Mouse (Mus musculus) MEL (cell line): ENCODE results near the gene Chst3. TPM values are rescaled to one million over a fixed set of nuclear protein-coding genes. Genes with fewer than 3 reads are reported as not detected.
"Not testable (repeated sequence)": the region's sequence is repeated elsewhere in the genome, so short reads cannot be mapped to it uniquely, and the experiment has no call there.

Source experiments
- DNase-seq: peaks from one replicate; pipeline ENCODE4 v3.0.0; 2011; ENCODE audit warnings: low read depth, low spot score
- H3K27ac ChIP-seq: 2 replicates; pipeline ENCODE4 v1.5.1; 2012; ENCODE audit warnings: low read depth, mild to moderate bottlenecking, control low read depth, low read length, moderate library complexity; ENCODE audit not compliant: control insufficient read depth
- H3K27me3 ChIP-seq, 2 experiments: fragments of 150-350 bp in 1 of 2; sonication (generic) in 1 of 2; 2 replicates each; pipeline ENCODE4 v1.6.1; 2012; ENCODE audit warnings: low read length in 2 of 2, mild to moderate bottlenecking in 2 of 2, improper control_type of control experiment in 1 of 2, moderate library complexity in 1 of 2; ENCODE audit not compliant: insufficient read depth in 2 of 2, control insufficient read depth in 1 of 2
- H3K36me3 ChIP-seq, 2 experiments: 2 replicates each; pipeline ENCODE4 v1.6.1; 2012 to 2014; ENCODE audit warnings: low read length in 2 of 2, improper control_type of control experiment in 1 of 2, inconsistent platforms in 1 of 2, mild to moderate bottlenecking in 1 of 2; ENCODE audit not compliant: insufficient read depth in 2 of 2, control insufficient read depth in 1 of 2
- H3K4me1 ChIP-seq, 2 experiments: fragments of 150-350 bp in 1 of 2; sonication (generic) in 1 of 2; 2 replicates each; pipeline ENCODE4 v1.6.1; 2012; ENCODE audit warnings: low read length in 2 of 2, improper control_type of control experiment in 1 of 2, mild to moderate bottlenecking in 1 of 2; ENCODE audit not compliant: insufficient read depth in 2 of 2, control insufficient read depth in 1 of 2
- H3K4me3 ChIP-seq, 2 experiments: fragments of 150-350 bp in 1 of 2; sonication (generic) in 1 of 2; 2 replicates each; pipeline ENCODE4 v1.5.1; 2012; ENCODE audit warnings: low read depth in 2 of 2, low read length in 2 of 2, mild to moderate bottlenecking in 2 of 2, moderate library complexity in 2 of 2, control low read depth in 1 of 2, improper control_type of control experiment in 1 of 2; ENCODE audit not compliant: control insufficient read depth in 1 of 2, insufficient read depth in 1 of 2
- H3K79me2 ChIP-seq: 2 replicates; pipeline ENCODE4 v1.6.1; 2012; ENCODE audit warnings: mild to moderate bottlenecking, low read length, moderate library complexity; ENCODE audit not compliant: control insufficient read depth, poor library complexity, insufficient read depth
- H3K9ac ChIP-seq: 2 replicates; pipeline ENCODE4 v1.6.1; 2012; ENCODE audit warnings: low read depth, mild to moderate bottlenecking, control low read depth, low read length, moderate library complexity; ENCODE audit not compliant: control insufficient read depth, poor library complexity, severe bottlenecking
- H3K9me3 ChIP-seq: fragments of 150-350 bp; sonication (generic); replicated peaks from 2 replicates; pipeline ENCODE4 v1.6.1; 2012; ENCODE audit warnings: mild to moderate bottlenecking, low read length, improper control_type of control experiment, moderate library complexity; ENCODE audit not compliant: insufficient read depth
- BHLHE40 ChIP-seq: IDR thresholded peaks from 2 replicates; pipeline ENCODE4 v1.6.1; 2012; ENCODE audit warnings: low read depth, mild to moderate bottlenecking, inconsistent platforms, low read length, improper control_type of control experiment, borderline replicate concordance
- MYC ChIP-seq: IDR thresholded peaks from 2 replicates; pipeline ENCODE4 v1.6.1; 2011; ENCODE audit warnings: low read depth, mild to moderate bottlenecking, low read length, improper control_type of control experiment, moderate library complexity
- POLR2A ChIP-seq, 2 experiments: IDR thresholded peaks; 2 replicates each; pipeline ENCODE4 v1.6.1; 2011 to 2012; ENCODE audit warnings: low read length in 2 of 2, mild to moderate bottlenecking in 2 of 2, control low read depth in 1 of 2, improper control_type of control experiment in 1 of 2, low read depth in 1 of 2, moderate library complexity in 1 of 2; ENCODE audit not compliant: control insufficient read depth in 1 of 2, insufficient read depth in 1 of 2, poor library complexity in 1 of 2
- POLR2AphosphoS5 ChIP-seq: IDR thresholded peaks from 2 replicates; pipeline ENCODE4 v1.6.1; 2012; ENCODE audit warnings: low read depth, borderline replicate concordance, mild to moderate bottlenecking, inconsistent platforms, low read length, moderate library complexity, mixed read lengths
- RCOR1 ChIP-seq: IDR thresholded peaks from 2 replicates; pipeline ENCODE4 v1.6.1; 2012; ENCODE audit warnings: low read depth, mild to moderate bottlenecking, inconsistent platforms, low read length, improper control_type of control experiment
- SIN3A ChIP-seq: IDR thresholded peaks from 2 replicates; pipeline ENCODE4 v1.6.1; 2012; ENCODE audit warnings: low read length, improper control_type of control experiment, inconsistent platforms
- SMC3 ChIP-seq: IDR thresholded peaks from 2 replicates; pipeline ENCODE4 v1.6.1; 2011; ENCODE audit warnings: low read depth, low read length, improper control_type of control experiment
- UBTF ChIP-seq: IDR thresholded peaks from 2 replicates; pipeline ENCODE4 v1.6.1; 2012; ENCODE audit warnings: low read depth, mild to moderate bottlenecking, inconsistent platforms, low read length, improper control_type of control experiment, moderate library complexity, borderline replicate concordance; ENCODE audit not compliant: insufficient read depth
- USF1 ChIP-seq: IDR thresholded peaks from 2 replicates; pipeline ENCODE4 v1.6.1; 2014; ENCODE audit warnings: low read depth, mild to moderate bottlenecking, inconsistent platforms, low read length, improper control_type of control experiment, moderate library complexity
- USF2 ChIP-seq, 2 experiments: IDR thresholded peaks; 2 replicates each; pipeline ENCODE4 v1.6.1; 2011 to 2012; ENCODE audit warnings: improper control_type of control experiment in 2 of 2, low read length in 2 of 2, borderline replicate concordance in 1 of 2, inconsistent platforms in 1 of 2, low read depth in 1 of 2, mild to moderate bottlenecking in 1 of 2; ENCODE audit not compliant: insufficient read depth in 1 of 2
- polyA plus RNA-seq, 2 experiments: library from polyadenylated mRNA; stranded (reverse) in 1 of 2; unstranded in 1 of 2; fragments of >175 nt in 1 of 2; fragments of >200 nt in 1 of 2; gene quantifications; 2 replicates each; pipeline versions ENCODE4 v1.2.1 to v1.2.4; 2012; ENCODE audit warnings: low replicate concordance in 2 of 2, low read depth in 1 of 2; ENCODE audit not compliant: insufficient read length in 2 of 2, insufficient read depth in 1 of 2, missing spikeins in 1 of 2
- total RNA-seq: library from RNA; depleted of rRNA; stranded (reverse); fragments of 300-350 nt; gene quantifications from 2 replicates; pipeline ENCODE4 v1.2.3, GENCODE M21; 2012

Gene Chst3
- total and polyA plus RNA-seq, 3 experiments = 0.08 TPM; not detected in 2

DNA sequence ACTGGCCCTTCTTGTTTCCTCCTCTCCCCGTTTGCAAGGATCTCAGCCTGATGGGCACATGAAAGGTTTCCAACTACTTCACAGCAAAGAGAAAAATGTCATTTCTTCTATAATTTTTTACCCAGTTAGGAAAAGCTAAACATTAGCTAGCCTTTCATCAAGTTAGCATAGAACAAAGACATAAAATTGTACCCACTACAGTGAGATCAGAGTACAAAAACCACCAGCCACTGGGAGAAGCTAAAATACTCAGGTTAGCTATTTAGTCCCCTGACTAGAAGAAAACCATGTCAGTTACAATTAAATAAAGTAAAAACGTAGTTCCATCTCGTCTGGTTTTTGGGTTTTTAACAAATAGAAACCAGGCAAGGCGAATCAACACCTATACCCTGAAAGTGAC, 8.6 kb upstream of the Chst3 start:
- Histone ChIP-seq H3K79me2 (no peaks in the 10 kb centered on the region), H3K27ac (no peak overlapping the region), H3K4me1 (no peaks in the 10 kb centered on the region), H3K9me3 (no peaks in the 10 kb centered on the region), H3K9ac (no peak overlapping the region), H3K27me3 (peaks cover 0 to 2% of the 10 kb centered on the region in 2 experiments; a peak in 2 of 4 replicates), H3K36me3 (no peaks in the 10 kb centered on the region), H3K4me3 (no peak overlapping the region)
- DNase-seq = no peak
- TF ChIP-seq BHLHE40 = no peak
- TF ChIP-seq UBTF = no peak
- no peak for TF ChIP-seq SIN3A
- TF ChIP-seq POLR2AphosphoS5 = no peak
- no peak for TF ChIP-seq POLR2A (IDR thresholded peaks at IDR 0.05; ENCODE audit: control insufficient read depth in 1 of 2, insufficient read depth in 1 of 2, low read depth in 1 of 2, low read length in 2 of 2, poor library complexity in 1 of 2)

DNA sequence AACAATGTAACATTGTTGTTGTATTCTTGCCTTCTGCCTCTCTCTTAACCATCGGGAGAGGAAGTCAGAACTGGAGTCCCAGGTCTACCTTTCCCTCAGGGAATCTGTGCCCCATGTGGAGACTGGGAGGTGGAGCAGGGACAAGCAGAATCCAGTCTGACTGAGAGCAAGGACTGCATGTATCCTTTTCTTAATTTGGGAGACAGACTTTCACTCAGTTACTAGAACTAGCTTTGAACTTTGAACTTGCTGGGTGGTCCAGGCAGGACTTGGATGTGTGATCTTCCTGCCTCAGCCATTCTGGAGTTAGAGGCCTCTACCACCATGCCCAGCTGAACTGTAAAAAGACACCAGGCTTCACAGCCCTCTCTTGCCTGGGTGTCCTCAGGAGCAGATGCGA, 5.5 kb upstream of the Chst3 start:
- TF ChIP-seq SMC3 (no peak), USF1 (no peak), POLR2AphosphoS5 (no peak), RCOR1 (no peak)
- DNase-seq = no peak
- H3K27ac ChIP-seq = no peak overlapping the region
- H3K9me3 ChIP-seq = no peaks in the 10 kb centered on the region
- no peaks in the 10 kb centered on the region for H3K79me2 ChIP-seq
- H3K4me3 ChIP-seq = no peak overlapping the region
- peaks cover 0 to 6% of the 10 kb centered on the region in 2 experiments; a peak in 2 of 4 replicates for H3K27me3 ChIP-seq
- H3K9ac ChIP-seq = no peak overlapping the region
- H3K4me1 ChIP-seq = no peaks in the 10 kb centered on the region
- H3K36me3 ChIP-seq = no peaks in the 10 kb centered on the region

GRCm38 (mm10) chr10:60221571-60222259, 2.7 kb upstream of the Chst3 start:
- not testable (repeated sequence) for H3K4me3 ChIP-seq, H3K27me3 ChIP-seq, H3K36me3 ChIP-seq, H3K9me3 ChIP-seq, H3K79me2 ChIP-seq, H3K4me1 ChIP-seq, H3K9ac ChIP-seq, DNase-seq, H3K27ac ChIP-seq

DNA sequence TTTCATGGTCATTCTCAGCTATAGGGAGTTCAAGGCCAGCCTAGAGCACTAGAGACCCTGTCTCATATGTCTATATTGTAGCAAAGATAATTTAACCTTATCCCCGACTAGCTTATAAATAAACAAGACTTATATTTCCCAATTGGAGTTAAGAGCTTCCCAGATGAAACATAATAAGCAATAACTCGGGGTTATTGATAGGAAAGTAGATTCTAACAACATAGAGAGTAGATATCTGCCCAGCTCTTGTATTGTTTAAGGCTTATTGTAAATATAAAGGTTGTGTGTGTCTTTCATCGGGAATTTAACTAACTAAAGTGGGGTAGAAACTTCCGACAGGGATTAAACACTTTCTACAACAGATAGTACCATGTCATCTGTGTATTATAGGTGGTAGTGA, 1.5 kb upstream of the Chst3 start:
- Histone ChIP-seq H3K9ac (no peak overlapping the region), H3K27ac (no peak overlapping the region), H3K79me2 (no peaks in the 10 kb centered on the region), H3K36me3 (no peaks in the 10 kb centered on the region), H3K27me3 (peaks cover 0 to 6% of the 10 kb centered on the region in 2 experiments; a peak in 2 of 4 replicates)
- TF ChIP-seq USF2 (IDR thresholded peaks at IDR 0.05; ENCODE audit: borderline replicate concordance in 1 of 2, insufficient read depth in 1 of 2, low read depth in 1 of 2, low read length in 2 of 2) (no peak), MYC (no peak)
- TF ChIP-seq, all 39 proteins: peak for 0
- Histone ChIP-seq H3K9me3 (no peaks in the 10 kb centered on the region), H3K4me3 (no peak overlapping the region), H3K4me1 (no peaks in the 10 kb centered on the region)
- no peak for DNase-seq
